Mouse (Mus musculus): ENCODE measurements around the gene Prss47.

The Prss47 gene

DNA sequence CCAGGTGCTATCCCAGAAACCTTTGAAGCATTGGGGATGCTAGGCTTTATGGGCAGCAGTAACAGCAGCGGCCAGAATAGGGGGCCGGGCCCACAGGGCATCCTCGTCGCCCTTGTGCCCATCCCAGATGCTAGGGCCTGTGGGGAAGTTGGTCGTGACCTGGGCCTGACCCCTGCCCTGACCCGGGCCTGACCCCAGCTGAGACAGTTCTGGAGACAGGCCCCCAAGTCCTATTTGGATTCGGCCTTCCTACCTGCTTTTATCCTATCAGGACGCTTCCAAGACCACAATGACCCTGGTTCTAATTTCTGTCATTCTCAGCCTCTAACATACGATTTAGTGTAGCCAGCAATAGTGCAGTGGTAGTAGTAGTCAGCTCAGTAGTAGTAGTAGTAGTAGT is at the start of gene Prss47:
Gene Prss47 (minus strand): TSS at position 101 of the 400 bp plus-strand sequence.
- no peak for DNase-seq (ENCODE audit: low read depth)

DNA sequence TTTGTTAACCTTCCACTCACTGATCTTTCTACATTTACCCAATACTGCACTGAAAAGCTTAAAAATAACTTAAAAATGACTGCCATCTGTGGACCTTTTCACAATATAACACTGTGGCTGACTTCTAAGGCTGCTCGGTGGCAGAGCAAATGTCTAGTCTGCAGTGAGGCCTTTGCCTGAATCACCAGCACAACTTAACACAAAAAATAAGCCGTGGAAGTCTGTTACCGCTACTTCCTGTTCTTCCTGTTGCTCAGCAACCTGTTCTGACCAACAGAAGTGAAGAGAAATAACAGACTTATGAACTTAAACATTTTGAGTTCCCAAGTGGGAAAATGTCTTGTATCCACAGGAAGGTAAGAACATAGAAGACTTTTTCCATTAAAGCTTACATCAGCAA is 48.7 kb upstream of the Prss47 start:
- peak; percentile 41 for DNase-seq (ENCODE audit: low read depth)

DNA sequence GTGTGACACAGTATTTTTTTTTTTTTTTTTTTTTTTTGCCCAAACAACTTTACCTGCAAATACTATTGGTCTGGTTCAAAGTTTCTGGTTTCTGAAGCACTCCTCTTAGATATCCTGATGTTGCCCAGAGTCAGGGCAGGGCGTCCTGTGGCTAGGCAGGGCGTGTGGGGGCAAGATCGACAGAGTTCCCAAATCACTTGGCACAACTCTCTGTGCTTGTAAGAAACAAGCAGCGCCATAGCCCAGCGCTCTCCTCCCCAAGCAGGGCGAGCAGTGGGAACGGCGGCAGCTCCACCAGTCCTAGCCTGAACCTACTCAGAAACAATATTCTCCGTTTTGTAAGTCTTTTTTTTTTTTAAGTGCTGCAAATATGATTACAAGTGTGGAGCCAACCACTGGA is 48.1 kb upstream of the Prss47 start:
- DNase-seq (ENCODE audit: low read depth): no peak

DNA sequence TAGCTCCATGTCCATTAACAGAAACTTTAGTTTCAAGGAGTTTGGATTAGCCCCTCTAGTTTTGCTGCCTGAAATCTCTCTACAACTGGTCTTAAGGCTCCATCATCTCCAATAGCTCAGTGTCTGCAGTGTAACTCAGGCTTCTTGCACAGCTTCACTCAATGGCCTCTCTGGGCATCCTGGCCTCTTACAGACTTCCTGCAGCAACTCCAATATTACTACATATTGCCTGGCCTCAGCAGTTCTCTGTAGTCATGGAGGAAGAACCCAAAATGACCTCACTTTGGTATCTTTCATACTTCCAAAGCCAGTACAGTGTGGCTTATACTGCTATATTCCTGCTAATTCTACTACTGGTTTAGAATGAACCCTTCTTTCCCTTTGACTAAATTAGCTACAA is 44.5 kb upstream of the Prss47 start:
- DNase-seq (ENCODE audit: low read depth): no peak

DNA sequence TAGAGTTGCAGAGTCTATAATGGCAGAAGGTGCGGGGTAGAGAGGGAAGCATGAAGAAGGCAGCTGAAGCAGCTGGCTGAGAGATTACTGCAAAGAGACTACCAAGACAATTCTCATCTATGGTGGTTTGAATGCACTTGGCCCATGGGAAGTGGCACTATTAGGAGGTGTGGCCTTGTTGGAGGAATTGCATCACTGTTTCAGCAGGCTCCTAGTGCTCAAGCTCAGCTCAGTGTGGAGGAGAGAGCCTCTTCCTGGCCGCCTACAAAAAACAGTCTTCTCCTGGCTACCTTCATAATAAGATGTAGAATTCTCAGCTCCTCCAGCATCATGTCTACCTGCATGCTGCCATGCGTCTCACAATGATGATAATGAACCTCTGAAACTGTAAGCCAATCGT is 43.4 kb upstream of the Prss47 start:
- no peak for DNase-seq (ENCODE audit: low read depth)

DNA sequence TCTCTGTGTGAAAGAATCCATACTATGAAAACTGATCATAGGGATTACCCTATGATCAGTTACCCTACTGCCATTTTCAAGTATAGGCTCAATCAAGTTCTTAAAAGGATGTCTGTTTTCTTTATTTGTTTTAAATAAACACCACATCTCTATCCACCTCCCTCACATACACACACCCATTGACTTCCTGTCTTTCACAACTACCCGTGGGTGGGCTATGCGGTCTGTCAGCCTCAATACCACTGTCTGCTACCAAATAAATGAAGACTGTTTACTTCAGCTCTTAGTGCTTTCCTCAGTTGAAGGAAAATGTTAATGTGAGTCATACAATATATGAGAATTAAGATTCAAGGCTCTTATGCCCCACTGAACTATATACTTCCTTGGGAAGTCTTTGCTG is 17.4 kb upstream of the Prss47 start:
- no peak for DNase-seq (ENCODE audit: low read depth)

DNA sequence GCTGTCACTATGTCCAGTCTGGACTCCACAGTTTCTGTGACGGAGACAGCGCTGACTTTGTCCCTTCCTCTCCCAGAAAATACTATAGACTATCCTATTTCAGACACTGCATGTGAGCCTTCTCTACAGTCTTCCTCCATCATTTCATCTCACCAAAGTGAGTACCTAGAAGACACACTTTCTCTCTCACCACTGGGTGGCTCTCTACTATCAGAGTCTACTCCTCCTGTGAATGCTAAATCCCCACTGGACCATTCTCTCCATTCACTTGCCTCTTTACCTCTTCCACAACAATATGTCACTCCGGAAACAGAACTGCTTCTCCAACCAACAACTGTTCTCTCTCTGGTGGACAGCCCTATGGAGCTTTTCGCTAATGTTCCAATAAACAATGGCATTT is 17.5 kb downstream of the Prss47 start:
- DNase-seq (ENCODE audit: low read depth): peak; percentile 8

DNA sequence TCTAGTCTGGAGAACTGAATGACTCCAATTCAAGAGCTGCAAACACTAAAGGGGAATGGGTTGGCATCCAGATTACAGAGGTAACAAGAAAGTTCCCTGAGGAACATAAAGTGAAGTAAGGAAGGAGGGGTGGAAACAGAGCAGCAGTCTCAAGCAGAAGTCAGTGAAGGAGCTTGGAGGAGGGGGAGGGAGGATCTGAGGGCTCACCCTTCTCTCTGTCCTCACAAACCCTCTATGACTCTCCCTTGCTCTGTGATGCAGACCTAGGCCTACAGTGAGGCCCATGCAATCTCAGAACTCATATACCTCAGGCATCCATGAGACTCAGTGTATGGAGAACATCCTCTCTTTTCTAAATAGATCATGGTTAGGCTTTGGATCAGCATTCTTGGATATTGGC is 19.8 kb downstream of the Prss47 start, which contains the start of gene Spata31d1c:
Gene Spata31d1c (plus strand): TSS at position 301 of the 400 bp plus-strand sequence.
- no peak for DNase-seq (ENCODE audit: low read depth)

DNA sequence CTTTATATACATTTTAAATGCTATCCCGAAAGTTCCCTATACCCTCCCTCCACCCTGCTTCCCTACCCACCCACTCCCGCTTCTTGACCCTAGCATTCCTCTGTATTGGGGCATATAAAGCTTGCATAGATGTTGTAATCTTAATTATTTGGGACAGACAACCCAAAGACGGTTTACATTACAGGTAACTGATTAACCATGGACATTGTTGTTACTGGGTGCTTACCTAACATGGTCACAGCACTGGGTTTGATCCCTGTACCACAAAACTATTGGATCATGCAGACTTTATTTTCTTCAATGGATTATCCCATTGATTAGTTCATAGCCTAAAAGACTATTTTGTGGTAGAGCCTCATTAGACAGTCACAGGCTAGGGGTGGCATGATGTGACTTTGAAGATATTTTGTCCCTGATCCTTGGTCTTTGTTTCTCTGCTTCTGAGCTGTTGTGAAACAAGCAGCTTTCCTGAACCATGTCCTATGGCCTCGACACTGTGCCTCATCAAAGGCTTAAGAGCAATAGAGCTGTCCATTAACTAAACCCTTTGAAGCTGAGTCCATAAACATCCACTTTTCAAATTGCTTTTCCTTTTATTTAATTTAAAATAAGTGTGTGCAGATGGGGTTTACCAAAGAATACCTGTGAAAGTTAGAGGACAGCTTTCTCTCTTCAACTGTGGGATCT is 41.4 kb downstream of the Prss47 start:
- no peak for DNase-seq (ENCODE audit: low read depth)

DNA sequence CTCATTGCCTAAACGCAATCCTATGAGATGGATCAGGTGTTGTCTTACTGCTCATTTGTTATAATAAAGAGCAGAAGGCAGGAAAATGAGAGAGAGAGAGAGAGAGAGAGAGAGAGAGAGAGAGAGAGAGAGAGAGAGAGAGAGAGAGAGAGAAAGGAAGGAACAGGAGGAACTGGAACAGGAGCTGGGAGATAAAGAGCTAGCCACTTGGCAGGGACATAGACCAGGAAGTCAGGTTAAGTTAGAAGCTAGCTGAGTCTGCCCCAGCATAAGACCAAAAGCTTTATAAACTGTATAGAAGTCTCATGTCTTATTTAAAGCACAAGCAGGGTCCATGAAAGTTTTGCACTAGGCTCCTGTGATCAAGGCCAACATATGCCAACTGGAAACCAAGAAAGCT is 44.6 kb downstream of the Prss47 start:
- no peak for DNase-seq (ENCODE audit: low read depth)

DNA sequence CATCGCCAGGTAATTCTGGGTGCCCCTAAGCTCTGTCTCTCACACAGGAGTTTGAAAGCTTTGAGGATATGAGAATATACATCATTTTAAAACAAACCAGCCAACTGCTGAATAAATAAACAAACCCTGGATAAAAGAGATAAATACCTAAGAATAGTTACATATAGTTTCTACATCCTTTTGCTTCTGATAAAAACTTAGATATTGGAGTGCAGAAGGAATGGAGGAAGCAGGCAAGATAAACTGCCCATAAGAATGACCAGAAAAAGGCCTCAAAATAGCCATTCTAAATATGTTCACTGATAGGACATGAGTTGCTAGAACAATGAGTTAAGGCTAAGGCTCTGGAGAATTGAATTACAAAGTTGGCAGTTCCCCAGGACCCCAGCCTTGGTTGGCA is 45.8 kb downstream of the Prss47 start:
- DNase-seq (ENCODE audit: low read depth): no peak

DNA sequence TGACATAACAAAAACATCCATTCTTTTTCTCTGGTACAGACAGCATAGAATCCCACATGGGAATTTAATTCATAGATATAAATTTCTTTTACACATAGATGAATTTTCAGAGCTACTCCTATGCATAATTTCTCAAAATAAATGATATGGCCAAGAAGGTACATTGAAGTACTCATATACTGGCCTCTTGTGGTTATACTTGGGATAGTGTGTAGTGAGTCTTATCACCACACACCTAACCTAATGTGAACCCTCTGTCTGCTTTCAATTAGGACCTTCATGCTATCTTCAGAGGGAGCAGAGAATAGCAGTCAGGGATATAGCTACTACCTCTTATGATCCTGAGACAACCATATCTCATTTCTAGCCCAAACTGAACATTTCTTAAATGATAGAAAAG is 47.1 kb downstream of the Prss47 start:
- no peak for DNase-seq (ENCODE audit: low read depth)

Data from naive thymus-derived CD4-positive, alpha-beta T cell, adult 2 months (primary cell).